Mouse (Mus musculus): ENCODE data around the gene Amph.
"Not testable (repeated sequence)": the region's sequence is repeated elsewhere in the genome, so short reads cannot be mapped to it uniquely, and the experiment has no call there.

- not testable (repeated sequence) for TF ChIP-seq POLR2A (IDR thresholded peaks at IDR 0.05; ENCODE audit: extremely low read depth, insufficient read depth, low read length); CTCF (IDR thresholded peaks at IDR 0.05; ENCODE audit: low read depth, low read length)
Measured at GRCm38 (mm10) chr13:18933191-18933590, 14.8 kb upstream of the Amph start.
